Mouse (Mus musculus): ENCODE measurements around the gene Gm49318. TPM values are rescaled to one million over a fixed set of nuclear protein-coding genes. Genes with fewer than 3 reads are reported as not detected.

Gene Gm49318
- polyA plus RNA-seq, 1 experiment from 2014 or later = not detected

GRCm38 (mm10) chr9:21989230-21990110, 81.6 kb downstream of the Gm49318 start, which contains the start of gene Rgl3:
TSS of gene Rgl3 (minus strand) at chr9:21989446.
- ATAC-seq (ENCODE audit: borderline replicate concordance, extremely low read depth, low FRiP score, low TSS enrichment) = peak; percentile 53; the same call in 1 of the 2 replicates
- Histone ChIP-seq H3K4me3 (peak within 1 kb of the TSS; percentile 51), H3K9me3 (no peaks in the 10 kb centered on the region), H3K4me2 (peak within 1 kb of the TSS; percentile 92), H3K27ac (no peak within 1 kb of the TSS), H3K9ac (peak within 1 kb of the TSS; percentile 50), H3K27me3 (peaks cover 70% of the 10 kb centered on the region), H3K4me1 (peaks cover 22% of the 10 kb centered on the region), H3K36me3 (no peaks in the 10 kb centered on the region)
- WGBS = under 1% methylated on average over 42 of the region's 42 CpGs

GRCm38 (mm10) chr9:21988421-21989101, 82.5 kb downstream of the Gm49318 start:
- no peak overlapping the region for H3K27ac ChIP-seq
- peaks cover 70% of the 10 kb centered on the region for H3K27me3 ChIP-seq
- peak overlapping the region; percentile 92 for H3K4me2 ChIP-seq
- peaks cover 22% of the 10 kb centered on the region for H3K4me1 ChIP-seq
- peak overlapping the region; percentile 51 for H3K4me3 ChIP-seq
- ATAC-seq (ENCODE audit: borderline replicate concordance, extremely low read depth, low FRiP score, low TSS enrichment) = peak; percentile 48
- H3K9me3 ChIP-seq = no peaks in the 10 kb centered on the region
- WGBS = under 1% methylated on average over 32 of the region's 32 CpGs
- no peaks in the 10 kb centered on the region for H3K36me3 ChIP-seq
- peak overlapping the region; percentile 50 for H3K9ac ChIP-seq

- no peak overlapping the region for H3K27ac ChIP-seq
- peak overlapping the region; percentile 92 for H3K4me2 ChIP-seq
- peaks cover 70% of the 10 kb centered on the region for H3K27me3 ChIP-seq
- H3K9ac ChIP-seq = no peak overlapping the region
- H3K4me1 ChIP-seq = peaks cover 22% of the 10 kb centered on the region
- WGBS = 8% methylated on average over 36 of the region's 36 CpGs
- ATAC-seq (ENCODE audit: borderline replicate concordance, extremely low read depth, low FRiP score, low TSS enrichment) = no peak
- H3K9me3 ChIP-seq = no peaks in the 10 kb centered on the region
- H3K4me3 ChIP-seq = peak overlapping the region; percentile 51
- no peaks in the 10 kb centered on the region for H3K36me3 ChIP-seq
Observed at GRCm38 (mm10) chr9:21987592-21988342, 83.3 kb downstream of the Gm49318 start.

Small RNA genes lying within 50 kb of the gene (microRNA-seq; reads per million reads assigned to microRNA genes)
- gene Mir7084 = not detected

Other genes with a start within 250 kb of the Gm49318 start
- 2.1 and 2.3 TPM in 2 replicates for gene Angptl8, start 235.7 kb downstream of the Gm49318 start, polyA plus RNA-seq (2015; fragmentation: Nextera tagmentation; extraction: Ambion mirVana)
- 62.0 and 68.0 TPM in 2 replicates for gene Dock6, start 218.6 kb downstream of the Gm49318 start, polyA plus RNA-seq (2015; fragmentation: Nextera tagmentation; extraction: Ambion mirVana)
- gene Rab3d, start 153.1 kb downstream of the Gm49318 start, polyA plus RNA-seq (2015; fragmentation: Nextera tagmentation; extraction: Ambion mirVana) = 15.3 and 20.2 TPM in 2 replicates
- 3.2 and 4.6 TPM in 2 replicates for gene Ccdc159, start 143.8 kb downstream of the Gm49318 start, polyA plus RNA-seq (2015; fragmentation: Nextera tagmentation; extraction: Ambion mirVana)
- gene Tmem205, start 143.7 kb downstream of the Gm49318 start, polyA plus RNA-seq (2015; fragmentation: Nextera tagmentation; extraction: Ambion mirVana) = 51.9 and 52.6 TPM in 2 replicates
- 7.8 and 8.0 TPM in 2 replicates for gene Plppr2, start 134.2 kb downstream of the Gm49318 start, polyA plus RNA-seq (2015; fragmentation: Nextera tagmentation; extraction: Ambion mirVana)
- gene Swsap1, start 115.5 kb downstream of the Gm49318 start, polyA plus RNA-seq (2015; fragmentation: Nextera tagmentation; extraction: Ambion mirVana) = 6.5 and 6.7 TPM in 2 replicates
- gene Epor, start 107.8 kb downstream of the Gm49318 start, polyA plus RNA-seq (2015; fragmentation: Nextera tagmentation; extraction: Ambion mirVana) = 6.8 and 7.3 TPM in 2 replicates
- gene Rgl3, start 81.8 kb downstream of the Gm49318 start, polyA plus RNA-seq (2015; fragmentation: Nextera tagmentation; extraction: Ambion mirVana) = 4.9 and 7.2 TPM in 2 replicates
- gene Ccdc151, start 68.6 kb downstream of the Gm49318 start, polyA plus RNA-seq (2015; fragmentation: Nextera tagmentation; extraction: Ambion mirVana) = 3.9 and 4.4 TPM in 2 replicates
- 127 and 137 TPM in 2 replicates for gene Prkcsh, start 68.5 kb downstream of the Gm49318 start, polyA plus RNA-seq (2015; fragmentation: Nextera tagmentation; extraction: Ambion mirVana)
- 0.25 and 0.51 TPM in 2 replicates for gene Elavl3, start 19.2 kb downstream of the Gm49318 start, polyA plus RNA-seq (2015; fragmentation: Nextera tagmentation; extraction: Ambion mirVana)
- gene Zfp653, start 117 bp upstream of the Gm49318 start, polyA plus RNA-seq (2015; fragmentation: Nextera tagmentation; extraction: Ambion mirVana) = 13.4 and 15.3 TPM in 2 replicates
- 33.2 and 33.9 TPM in 2 replicates for gene Ecsit, start 14.2 kb upstream of the Gm49318 start, polyA plus RNA-seq (2015; fragmentation: Nextera tagmentation; extraction: Ambion mirVana)
- gene Cnn1, start 28.0 kb upstream of the Gm49318 start, polyA plus RNA-seq (2015; fragmentation: Nextera tagmentation; extraction: Ambion mirVana) = 60.9 and 71.5 TPM in 2 replicates
- 196 and 210 TPM in 2 replicates for gene Elof1, start 45.9 kb upstream of the Gm49318 start, polyA plus RNA-seq (2015; fragmentation: Nextera tagmentation; extraction: Ambion mirVana)
- 6.2 and 6.4 TPM in 2 replicates for gene Acp5, start 64.5 kb upstream of the Gm49318 start, polyA plus RNA-seq (2015; fragmentation: Nextera tagmentation; extraction: Ambion mirVana)
- 77.3 and 84.7 TPM in 2 replicates for gene Pigyl, start 85.6 kb upstream of the Gm49318 start, polyA plus RNA-seq (2015; fragmentation: Nextera tagmentation; extraction: Ambion mirVana)
- gene Zfp872, start 116.8 kb upstream of the Gm49318 start, polyA plus RNA-seq (2015; fragmentation: Nextera tagmentation; extraction: Ambion mirVana) = 0.52 and 0.64 TPM in 2 replicates
- 20.1 and 24.7 TPM in 2 replicates for gene Zfp809, start 154.5 kb upstream of the Gm49318 start, polyA plus RNA-seq (2015; fragmentation: Nextera tagmentation; extraction: Ambion mirVana)
- 5.3 and 5.5 TPM in 2 replicates for gene Zfp599, start 188.6 kb upstream of the Gm49318 start, polyA plus RNA-seq (2015; fragmentation: Nextera tagmentation; extraction: Ambion mirVana)
- gene Zfp810, start 236.4 kb upstream of the Gm49318 start, polyA plus RNA-seq (2015; fragmentation: Nextera tagmentation; extraction: Ambion mirVana) = 22.0 and 22.3 TPM in 2 replicates